Mouse (Mus musculus) forelimb bud, embryonic 11.5 days (tissue): ENCODE results near the gene Ccdc148.
A peak's percentile ranks its signal among the peaks of the same experiment; 100 is the strongest.

ENCODE experiments used
- DNase-seq: peaks from one replicate; pipeline ENCODE4 v3.0.0-alpha.2; 2012; ENCODE audit warnings: low read depth, low spot score

The Ccdc148 gene

DNA sequence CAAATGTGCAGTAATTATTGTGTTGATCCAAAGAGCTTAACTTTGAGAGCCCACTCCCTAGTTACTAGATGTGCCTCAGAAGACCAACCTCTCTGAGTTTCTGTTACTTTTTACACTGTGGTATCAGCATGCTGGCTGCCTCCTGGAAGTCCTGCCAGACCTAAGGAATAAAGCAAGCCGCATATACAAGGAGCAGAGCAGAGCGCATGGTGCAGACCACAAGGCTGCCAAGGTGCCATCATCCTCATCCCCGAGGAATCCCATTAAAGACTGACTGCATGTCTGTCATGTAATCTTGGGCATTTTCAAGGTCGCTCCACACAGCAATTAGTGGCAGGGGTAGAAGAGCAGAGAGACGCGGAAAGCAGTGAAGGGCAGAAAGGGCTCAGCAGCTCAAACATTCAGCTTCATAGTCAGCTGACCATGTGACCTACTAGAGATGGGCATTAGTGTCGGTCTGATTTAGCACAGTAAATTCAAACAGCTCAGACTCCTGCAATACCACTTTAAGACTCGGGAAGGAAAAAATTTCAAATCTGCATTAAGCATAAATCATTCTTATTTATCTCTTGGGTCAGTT is 110.1 kb downstream of the Ccdc148 start:
- no peak for DNase-seq

DNA sequence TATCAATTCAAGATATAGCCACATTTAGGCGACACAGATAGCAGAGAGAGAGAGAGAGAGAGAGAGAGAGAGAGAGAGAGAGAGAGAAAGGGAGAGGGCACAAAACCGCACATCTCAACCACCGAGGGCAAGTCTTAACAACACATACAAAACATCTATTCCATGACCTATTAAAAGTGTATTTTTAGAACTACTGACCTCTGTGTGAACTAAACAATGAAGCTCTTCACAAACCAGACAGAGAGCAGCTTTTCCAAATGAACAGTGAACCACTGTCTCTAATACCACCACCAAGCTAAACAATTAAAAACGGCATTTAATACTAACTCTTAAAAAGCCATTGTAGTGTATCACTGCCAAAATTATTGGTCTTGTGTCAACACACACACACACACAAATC is 110.8 kb downstream of the Ccdc148 start:
- no peak for DNase-seq

DNA sequence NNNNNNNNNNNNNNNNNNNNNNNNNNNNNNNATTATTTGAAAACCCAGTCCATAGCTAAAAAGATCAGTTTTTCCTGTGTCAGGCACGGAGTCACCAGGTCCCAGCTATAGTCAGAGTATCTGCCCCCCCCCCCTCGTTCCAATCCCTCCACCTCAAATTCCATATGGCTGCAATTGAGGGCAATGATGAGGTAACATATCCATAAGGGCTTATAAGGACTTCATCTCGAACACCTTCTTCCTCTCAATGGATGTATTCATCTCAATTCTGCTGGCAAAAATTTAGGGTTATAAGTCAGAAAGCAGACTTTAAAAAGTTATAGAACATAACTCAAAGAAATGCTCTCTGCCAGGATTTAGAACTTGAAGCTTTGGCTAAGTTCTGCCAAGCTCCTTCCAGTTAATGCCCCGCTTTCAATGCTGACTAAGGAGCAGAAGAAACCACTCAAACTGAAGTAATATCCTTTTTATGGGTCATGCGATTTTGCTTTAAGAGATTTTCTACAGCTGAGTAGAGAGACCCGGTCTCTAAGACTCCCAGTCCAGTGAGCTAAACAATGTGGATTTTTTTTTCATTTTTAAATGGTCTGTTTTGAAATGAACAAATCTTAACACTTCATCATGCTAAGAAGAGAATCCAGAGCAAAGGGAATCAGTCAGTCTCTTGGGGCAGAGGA is 111.6 kb downstream of the Ccdc148 start:
- no peak for DNase-seq

DNA sequence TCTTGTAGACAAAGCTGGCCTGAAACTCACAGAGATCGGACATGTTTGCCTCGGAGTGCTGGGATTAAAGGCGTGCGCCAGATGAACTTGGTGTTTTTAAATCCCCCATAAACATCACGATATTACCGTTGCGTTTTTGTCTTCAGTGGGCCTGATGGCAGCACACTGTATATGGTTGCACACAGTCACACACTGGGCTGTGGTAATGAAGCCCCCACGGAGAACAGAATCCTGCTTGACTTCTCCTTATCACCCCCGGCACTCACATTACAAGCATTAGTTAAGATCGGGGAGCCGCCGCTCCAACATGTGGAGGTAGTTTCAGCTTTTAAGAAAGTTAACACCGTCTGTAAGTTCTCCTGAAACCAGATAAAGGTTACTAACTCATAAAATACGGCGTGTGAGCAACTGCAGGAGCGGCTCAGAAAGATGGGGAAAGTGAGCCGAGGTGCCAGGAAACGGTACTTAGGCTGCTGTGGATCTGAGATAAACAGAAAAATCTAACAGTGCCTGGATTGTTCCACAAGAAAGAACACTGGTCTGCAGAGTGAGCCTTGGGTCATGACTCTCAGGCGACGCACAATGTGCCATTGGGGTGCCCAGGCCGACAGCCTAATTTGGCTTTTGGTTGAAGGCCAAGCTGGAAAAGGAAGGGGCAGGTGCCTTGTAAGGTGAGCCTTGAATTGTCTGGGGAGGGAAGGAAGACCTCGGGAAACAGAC is 117.0 kb downstream of the Ccdc148 start:
- peak; percentile 44 for DNase-seq

DNA sequence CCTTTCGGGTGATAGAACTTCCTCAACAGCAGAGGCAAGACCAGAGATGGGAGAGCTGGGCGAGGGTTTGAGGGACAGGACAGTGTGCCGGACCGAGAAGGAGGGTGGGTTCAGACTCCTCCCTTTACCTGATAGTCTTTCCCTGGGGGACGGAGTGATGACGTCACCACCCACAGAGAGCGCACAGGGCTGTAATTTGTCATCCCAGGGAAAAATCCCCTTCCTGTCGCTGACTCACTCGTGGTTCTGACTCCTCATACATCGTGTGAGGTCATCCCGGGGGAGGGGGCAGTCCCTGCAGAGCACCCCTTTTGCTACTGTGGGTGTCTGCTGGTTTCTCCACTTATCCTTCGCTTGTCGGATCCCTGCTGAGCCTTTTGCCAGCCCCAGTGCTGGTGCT is 117.9 kb downstream of the Ccdc148 start:
- DNase-seq = no peak

DNA sequence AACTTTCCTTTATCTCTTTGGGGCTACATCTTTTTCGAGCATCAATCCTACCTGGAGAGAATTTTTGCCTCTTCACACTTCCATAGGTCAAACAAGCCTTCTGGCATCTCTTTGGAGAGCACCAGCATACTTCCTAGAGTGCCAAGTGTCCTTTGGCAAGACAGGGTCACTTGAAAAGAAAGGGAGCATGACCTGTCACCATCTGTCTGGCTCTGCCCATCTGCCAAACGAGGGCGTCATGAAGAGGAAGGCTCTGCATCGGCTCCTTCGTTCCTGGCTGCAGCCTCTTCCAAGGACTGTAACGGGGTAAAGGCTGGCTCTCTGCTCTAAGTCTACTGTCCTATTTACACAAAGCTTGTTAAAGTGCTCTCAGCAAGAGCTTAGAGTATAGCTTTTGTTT is 124.0 kb downstream of the Ccdc148 start:
- no peak for DNase-seq

DNA sequence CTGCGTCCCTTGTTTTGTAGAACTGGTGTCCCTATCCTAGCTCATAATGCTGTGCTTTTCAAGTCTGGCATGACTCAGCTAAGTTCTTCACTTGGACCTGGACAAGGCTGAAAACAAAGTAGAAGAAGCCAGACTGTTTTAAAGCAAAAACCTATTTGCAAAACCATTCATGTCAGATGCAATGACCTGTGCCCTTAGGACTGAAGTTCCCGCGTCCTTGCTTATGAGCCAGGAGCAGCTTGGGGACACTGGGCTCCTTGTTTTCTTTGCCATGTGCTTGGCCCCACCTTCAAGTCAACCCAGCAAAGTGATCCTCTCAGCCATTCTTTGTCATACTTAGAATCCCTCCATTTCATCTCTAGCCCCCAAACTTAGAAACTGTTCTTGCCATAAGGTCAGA is 125.3 kb downstream of the Ccdc148 start:
- no peak for DNase-seq

DNA sequence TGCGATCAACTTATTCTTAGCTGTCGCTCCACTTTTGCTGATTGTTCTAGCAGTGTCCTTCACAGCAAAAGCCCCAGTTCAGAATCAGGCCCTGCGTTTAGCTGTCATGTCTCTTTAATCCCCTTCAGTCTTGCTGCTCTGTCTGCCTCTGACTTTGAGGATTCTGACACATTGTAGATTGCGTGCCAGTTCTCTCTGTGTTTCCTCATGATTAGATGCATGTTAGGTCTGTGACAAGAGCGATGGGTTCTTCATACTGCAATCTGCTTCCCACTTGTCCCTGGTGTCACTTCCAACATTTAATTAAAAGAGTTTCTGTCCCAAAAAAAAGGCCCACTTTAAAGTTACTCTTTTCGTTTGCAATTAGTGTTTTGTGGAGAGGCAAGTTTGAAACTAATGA is 126.2 kb downstream of the Ccdc148 start:
- no peak for DNase-seq

DNA sequence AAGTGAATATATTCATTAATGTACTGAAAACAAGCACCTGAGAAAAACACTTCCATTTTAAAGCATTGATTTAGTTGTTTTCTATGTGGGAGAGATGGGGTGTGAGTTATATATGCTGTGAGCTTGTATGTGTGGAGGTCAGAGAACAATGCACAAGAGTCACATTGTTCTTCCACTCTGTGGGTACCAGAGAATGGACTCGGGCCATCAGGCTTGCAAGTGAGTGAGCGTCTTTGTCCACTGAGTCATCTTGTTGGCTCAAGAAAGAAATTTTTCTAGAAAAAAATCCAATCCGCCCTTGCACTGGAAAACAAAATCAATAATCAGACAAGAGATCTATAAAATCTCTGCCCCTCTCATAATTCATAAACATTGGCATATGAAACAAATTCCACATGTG is 135.9 kb downstream of the Ccdc148 start:
- DNase-seq = no peak

DNA sequence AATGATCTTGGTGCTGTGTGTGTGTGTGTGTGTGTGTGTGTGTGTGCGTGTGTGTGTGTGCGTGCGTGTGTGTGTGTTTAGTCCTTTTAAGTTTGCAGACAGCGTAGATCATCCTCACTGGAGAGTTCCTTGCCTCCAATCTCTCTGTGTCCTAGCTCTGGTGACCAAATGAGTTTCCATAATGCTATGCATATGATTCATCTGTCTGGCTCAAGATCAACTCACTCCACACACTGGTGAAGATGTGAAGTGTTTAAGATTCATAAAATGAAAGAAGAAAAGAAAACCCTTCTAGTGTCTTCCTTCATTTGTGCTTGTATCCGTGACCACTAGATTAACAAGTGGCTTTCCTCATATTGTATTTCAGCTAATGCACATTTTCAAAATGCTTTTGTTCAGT is 153.1 kb downstream of the Ccdc148 start:
- DNase-seq = no peak

DNA sequence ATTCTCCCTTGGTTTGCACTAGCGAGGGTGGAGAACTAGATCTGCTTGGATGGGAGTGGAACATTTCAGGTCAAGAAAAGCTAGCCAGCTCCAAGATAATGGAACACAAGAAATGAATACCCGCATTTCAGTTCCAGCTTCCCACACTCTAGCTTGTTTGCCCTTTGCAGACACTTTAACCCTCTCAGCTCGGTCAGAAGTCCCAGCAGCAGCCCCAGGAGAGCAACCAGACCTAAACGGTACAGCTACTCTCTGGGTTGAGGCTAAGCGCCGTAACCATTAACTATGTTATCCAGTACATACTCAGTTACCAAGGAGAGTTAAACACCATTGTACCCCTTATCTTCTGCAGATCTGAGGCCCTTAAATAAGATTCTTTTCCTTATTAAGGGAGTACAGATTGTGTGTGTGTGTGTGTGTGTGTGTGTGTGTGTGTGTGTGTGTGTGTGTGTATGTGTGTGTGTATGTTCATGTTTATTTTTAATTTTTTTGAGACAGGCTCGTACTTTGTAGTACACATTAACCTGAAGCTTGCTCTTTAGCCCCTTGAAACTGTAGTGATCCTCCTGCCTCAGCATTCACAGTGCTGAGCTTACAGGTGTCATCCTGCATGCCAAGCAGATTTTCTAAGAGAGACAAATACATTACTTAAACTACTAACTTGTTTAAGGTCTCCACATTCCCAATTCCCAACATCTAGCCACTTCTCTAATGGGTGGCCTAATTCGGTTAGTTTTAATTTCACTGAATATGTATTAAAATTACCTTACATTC is 153.7 kb downstream of the Ccdc148 start:
- no peak for DNase-seq

DNA sequence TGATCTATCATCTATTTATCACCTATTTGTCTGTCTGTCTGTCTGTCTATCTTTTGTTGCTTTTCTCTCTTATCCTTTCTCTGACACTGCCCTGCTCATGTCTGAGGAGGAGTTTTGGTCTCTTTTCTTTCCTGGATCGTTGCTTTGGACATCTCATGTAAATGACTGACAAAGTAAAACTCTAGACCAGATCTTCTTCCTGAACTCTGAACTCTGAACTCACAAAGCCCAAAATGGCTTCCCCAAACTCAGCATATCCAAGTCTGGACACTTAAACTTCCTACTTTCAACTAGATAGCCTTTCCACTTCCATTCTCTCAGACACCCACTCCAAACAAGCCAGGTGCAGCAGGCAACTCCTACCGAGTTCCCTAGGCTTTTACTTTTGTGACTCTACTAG is 163.3 kb downstream of the Ccdc148 start:
- no peak for DNase-seq

DNA sequence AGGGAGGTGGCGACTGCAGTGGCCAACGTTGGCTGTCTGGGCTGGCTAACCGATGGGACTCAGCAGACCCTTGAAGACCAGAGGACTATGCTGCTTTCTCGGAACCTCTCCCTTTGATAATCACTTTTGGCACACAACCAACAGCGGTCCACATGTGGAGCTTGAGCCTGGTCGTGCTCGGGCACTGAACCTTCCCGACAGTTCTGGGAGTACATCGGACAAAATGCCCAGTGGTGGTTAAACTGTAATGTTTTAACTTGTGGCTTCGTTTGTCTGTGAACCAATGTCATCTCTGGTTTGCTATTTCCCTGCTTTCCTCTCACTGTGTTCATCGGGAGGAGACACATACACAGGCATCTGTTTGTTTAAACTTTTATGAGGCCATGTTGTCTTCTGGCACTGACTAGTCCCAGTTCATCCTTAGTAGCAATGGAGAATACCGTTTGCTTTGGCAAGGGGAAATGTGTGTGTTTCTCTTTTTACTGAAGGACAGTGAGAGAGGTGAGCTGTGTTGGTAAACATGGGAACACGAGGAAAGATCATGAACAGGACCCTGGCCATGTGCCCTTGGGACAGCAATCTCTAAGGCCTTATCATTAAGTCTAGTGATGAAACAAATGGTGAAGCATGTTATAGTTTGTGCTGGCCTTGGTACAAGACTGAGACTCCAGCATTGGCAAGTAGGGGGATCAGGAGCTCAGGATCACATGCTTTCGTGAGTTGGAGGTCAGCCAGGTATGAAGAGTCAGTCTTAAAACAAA is 167.9 kb downstream of the Ccdc148 start:
- DNase-seq = no peak

DNA sequence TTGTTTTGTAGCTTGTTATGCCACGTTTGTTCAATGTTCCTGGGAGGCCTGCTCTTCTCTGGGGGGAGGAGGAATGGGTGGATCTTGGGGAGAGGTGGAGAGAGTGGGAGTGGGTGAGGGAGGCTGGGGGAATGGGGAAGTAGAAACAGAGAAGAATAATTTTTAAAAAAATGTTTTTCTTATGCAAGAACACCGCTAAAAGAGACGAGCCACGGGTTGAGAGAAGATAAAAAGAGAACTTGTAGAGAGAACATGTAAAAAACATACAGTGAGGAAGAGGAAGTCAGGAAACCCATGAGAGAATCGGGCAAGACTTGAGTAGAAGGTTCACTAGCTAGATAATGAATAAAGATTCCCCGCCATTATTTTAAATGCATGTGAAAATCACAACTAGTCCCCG is 182.4 kb downstream of the Ccdc148 start:
- DNase-seq = no peak

DNA sequence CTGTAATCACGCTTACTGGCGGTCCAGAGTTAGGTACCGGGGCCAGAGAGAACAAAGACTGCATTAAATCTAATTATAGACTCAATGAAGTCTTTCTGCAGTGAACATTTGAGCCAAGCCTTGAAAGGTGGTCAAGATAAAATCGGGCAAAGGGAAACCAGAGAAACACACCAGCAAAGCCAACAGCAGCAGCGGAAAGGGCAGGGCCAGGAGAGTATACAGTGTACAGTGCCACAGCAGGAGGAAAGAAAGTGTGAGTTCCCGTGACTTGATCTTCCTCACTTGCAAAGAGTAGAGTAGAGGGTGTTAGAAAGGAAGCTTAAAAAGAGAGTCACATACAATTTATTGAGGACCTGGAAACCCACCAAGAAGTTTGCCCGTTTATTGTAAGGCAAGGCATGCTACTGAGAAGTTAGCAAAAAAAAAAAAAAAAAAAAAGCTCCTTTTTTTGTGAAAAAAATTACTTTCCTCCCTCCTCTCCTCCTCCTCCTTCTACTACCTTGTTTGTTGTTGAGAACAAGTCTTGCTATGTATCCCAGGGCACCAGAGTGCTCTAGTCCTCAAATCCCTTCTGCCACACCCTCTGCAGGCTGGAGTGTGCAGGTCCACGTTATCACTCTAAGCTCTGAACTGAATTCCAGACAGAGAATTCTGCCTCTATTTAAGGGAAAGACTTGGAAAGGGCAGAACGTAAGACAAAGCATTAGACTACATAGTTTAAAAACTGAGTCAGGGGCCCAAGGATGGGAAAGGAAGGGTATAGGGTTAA is 188.8 kb downstream of the Ccdc148 start:
- DNase-seq = no peak

DNA sequence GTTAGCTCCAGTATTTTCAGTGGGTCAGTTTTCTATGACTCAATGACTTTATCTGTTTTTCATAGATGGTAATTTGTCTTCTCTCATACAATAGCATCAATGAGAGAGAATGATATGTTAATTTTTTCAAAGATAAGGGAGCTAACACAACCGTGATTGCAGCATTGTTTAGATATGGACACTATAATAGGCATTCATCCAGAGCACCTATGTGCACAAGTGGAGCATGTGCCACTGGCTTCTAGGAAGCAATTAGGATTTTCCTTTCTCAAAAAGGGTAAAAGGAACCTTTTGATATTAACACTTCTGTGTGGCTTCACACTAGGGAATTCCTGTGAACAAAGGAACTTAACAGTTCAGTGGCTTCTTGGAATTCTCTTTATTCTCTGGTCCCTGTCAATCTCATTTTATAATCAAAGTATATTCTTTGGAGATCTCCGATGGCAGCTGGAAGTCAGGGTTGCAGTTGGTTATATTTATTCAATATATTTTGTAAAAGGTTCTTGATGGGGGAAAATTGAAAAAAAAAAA is 203.6 kb downstream of the Ccdc148 start:
- no peak for DNase-seq

DNA sequence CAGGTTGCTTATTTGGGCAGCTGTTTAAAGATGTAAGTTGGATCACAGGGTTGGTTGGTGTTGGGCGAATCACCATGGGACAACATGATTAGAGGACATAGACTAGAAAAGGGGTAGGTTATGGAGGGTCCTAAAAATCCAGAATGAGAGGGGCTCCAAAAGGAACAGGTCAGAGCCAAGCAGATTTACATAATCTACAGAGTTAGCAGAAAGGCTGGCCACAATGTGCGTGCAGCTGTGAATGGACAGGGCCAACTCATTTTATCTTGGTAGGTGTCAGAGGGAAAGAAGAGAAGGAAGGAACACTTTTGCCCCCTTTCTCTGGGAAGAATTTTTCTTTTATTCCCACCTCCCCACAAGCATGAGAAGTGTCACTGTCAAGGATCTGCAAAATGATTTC is 204.1 kb downstream of the Ccdc148 start:
- no peak for DNase-seq

DNA sequence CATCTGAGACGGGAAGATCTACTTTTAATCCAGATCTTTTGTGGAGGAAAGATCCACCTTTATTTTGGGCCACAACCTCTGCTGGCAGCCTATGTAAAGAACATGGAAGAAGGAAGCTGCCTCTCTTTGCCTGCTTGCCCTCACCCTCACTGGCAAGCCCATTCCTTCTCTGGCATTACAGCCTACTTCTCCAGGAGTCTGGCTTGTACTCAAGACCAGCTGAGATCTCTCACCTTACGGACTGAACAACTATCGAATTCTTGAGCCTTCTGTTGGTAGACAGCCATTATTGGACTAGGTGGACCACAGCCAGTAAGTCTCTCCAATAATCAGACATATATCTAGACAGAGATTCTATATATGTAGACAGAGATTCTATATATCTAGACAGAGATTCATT is 208.4 kb downstream of the Ccdc148 start:
- no peak for DNase-seq

DNA sequence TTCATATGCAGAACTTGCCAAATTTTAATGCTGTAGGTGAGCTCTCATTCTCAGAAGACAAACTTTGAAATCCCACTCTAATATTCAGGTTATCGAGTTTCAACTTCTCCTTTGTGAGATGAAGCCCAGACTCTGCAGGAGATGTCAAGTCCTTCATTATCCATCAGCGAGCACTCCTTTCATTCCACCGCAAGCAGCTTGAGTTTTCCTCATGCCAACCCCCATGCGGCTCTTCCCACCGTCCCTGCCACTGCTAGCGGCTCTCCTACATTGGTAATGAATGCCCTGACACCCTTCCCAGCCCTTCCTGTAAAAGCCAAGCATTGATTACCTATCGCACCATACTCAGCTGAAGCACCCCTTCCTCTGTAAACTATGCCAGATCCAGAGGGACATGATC is 211.7 kb downstream of the Ccdc148 start:
- DNase-seq = no peak

DNA sequence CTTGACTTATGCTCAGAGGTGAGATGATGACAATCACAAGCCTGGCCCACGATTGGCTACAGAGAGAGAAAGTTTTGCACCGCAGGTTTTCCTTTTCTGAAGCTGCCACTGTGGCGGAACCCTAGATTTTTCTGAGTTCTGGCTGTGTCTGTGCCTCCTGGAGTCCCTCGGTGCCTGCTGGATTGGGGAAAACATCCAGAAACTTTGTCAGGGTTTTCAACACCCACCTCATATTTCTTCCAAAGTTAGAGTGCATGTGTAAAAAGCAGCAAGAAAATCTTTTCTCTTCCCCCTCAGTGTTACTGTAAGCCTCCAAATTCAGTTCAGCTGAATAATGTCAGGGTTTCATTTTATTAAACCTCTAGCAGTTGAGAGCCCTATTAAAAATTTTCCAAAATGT is 219.1 kb downstream of the Ccdc148 start:
- no peak for DNase-seq

DNA sequence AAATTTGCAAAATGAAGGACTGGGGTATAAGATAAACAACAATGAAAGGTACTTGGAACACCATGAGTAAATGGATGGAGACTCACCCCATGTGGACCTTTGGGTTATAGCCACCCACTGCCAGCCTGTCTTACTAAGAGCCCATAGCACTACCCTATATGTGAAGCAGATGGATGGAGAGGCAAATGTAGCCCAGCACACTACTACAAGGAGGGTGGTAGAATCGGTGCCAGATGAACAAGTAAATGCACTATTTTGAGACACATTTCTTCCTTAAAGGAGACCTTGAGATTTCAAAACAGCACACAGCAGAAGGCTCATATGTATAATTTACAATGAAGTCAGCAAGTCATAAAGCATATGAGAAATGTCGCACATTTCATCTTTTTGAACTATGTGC is 234.9 kb downstream of the Ccdc148 start:
- DNase-seq = no peak
